Comparison of ENCODE assay signal across 8 mouse cellular contexts in genomic region chr17:34898160-34898586, GRCm38 (mm10). TPM values are rescaled to one million over a fixed set of nuclear protein-coding genes. Genes with fewer than 3 reads are reported as not detected.
DNase-seq lines count a peak whose midpoint lies in the region; ATAC-seq and TF ChIP-seq lines count a peak whose summit lies in the region.

Gene C2, minus strand, starts transcription at chr17:34898265.
Gene Ehmt2, plus strand, starts transcription at chr17:34898469.

- H3K9me3 ChIP-seq in CH12.LX (replicated peaks; ENCODE audit: low read length): peaks cover 5% of the 10 kb centered on the region
- no peaks in the 10 kb centered on the region for H3K9me3 ChIP-seq in forebrain, embryonic 12.5 days
- no peaks in the 10 kb centered on the region for H3K9me3 ChIP-seq in heart, embryonic 16.5 days (replicated peaks; ENCODE audit: control insufficient read depth, low read length)
- no peaks in the 10 kb centered on the region for H3K9me3 ChIP-seq in liver, postnatal 0 days (ENCODE audit: low read length)
- H3K9me3 ChIP-seq in neural tube, embryonic 13.5 days: no peaks in the 10 kb centered on the region

- TF ChIP-seq POLR2A in CH12.LX (IDR thresholded peaks at IDR 0.05; ENCODE audit: low read depth, low read length): peak; percentile 90
- peak; percentile 52 for TF ChIP-seq POLR2A in testis, adult 2 months (IDR thresholded peaks at IDR 0.05; ENCODE audit: control insufficient read depth, low read depth, low read length)

- in situ Hi-C loops in CH12.LX (cut with MboI; ENCODE audit: low pct_ligation_motif_present, low pct_unique_long_range_greater_than_20kb, low sequenced_read_pairs): no loop called here

- H3K4me1 ChIP-seq in CH12.LX (ENCODE audit: control insufficient read depth in 1 of 2, insufficient read depth in 2 of 2): peaks cover 7 to 32% of the 10 kb centered on the region in 2 experiments
- peaks cover 49% of the 10 kb centered on the region for H3K4me1 ChIP-seq in forebrain, embryonic 12.5 days
- peaks cover 22% of the 10 kb centered on the region for H3K4me1 ChIP-seq in heart, embryonic 16.5 days (ENCODE audit: control insufficient read depth, insufficient read depth, low read length)
- H3K4me1 ChIP-seq in liver, postnatal 0 days (ENCODE audit: insufficient read depth): peaks cover 26% of the 10 kb centered on the region
- peaks cover 54% of the 10 kb centered on the region for H3K4me1 ChIP-seq in neural tube, embryonic 13.5 days (replicated peaks)
- peaks cover 23% of the 10 kb centered on the region for H3K4me1 ChIP-seq in testis, adult 2 months (ENCODE audit: control insufficient read depth, insufficient read depth, low read length)

- H3K36me3 ChIP-seq in CH12.LX (replicated peaks in 1 of 2; ENCODE audit: control insufficient read depth in 1 of 2, insufficient read depth in 1 of 2, low read length in 1 of 2): peaks cover 12 to 35% of the 10 kb centered on the region in 2 experiments
- H3K36me3 ChIP-seq in forebrain, embryonic 12.5 days (replicated peaks): peaks cover 30% of the 10 kb centered on the region
- H3K36me3 ChIP-seq in heart, embryonic 16.5 days (ENCODE audit: control insufficient read depth, insufficient read depth): peaks cover 17% of the 10 kb centered on the region
- H3K36me3 ChIP-seq in liver, postnatal 0 days (replicated peaks; ENCODE audit: insufficient read depth, low read length): peaks cover 6% of the 10 kb centered on the region; the same call in 1 of the 2 replicates
- peaks cover 31% of the 10 kb centered on the region for H3K36me3 ChIP-seq in neural tube, embryonic 13.5 days
- peaks cover 3% of the 10 kb centered on the region; the same call in 1 of the 2 replicates for H3K36me3 ChIP-seq in testis, adult 2 months (ENCODE audit: control insufficient read depth, insufficient read depth, low read length)

- ATAC-seq in forebrain, embryonic 12.5 days (ENCODE audit: low FRiP score): peak; percentile 36
- ATAC-seq in heart, embryonic 16.5 days (replicated peaks; ENCODE audit: extremely low read depth, insufficient read depth, low FRiP score): peak; percentile 21
- ATAC-seq in liver, postnatal 0 days: peak; percentile 52
- ATAC-seq in neural tube, embryonic 13.5 days (ENCODE audit: low read depth): peak; percentile 5

- WGBS in forebrain, embryonic 12.5 days: under 1% methylated on average over 36 of the region's 44 CpGs
- WGBS in heart, embryonic 16.5 days: under 1% methylated on average over 30 of the region's 44 CpGs
- under 1% methylated on average over 14 of the region's 44 CpGs for WGBS in liver, postnatal 0 days (ENCODE audit: insufficient replicate concordance)
- under 1% methylated on average over 24 of the region's 44 CpGs for WGBS in neural tube, embryonic 13.5 days

- no peaks in the 10 kb centered on the region for H3K27me3 ChIP-seq in CH12.LX (replicated peaks)
- H3K27me3 ChIP-seq in forebrain, embryonic 12.5 days: no peaks in the 10 kb centered on the region
- no peaks in the 10 kb centered on the region for H3K27me3 ChIP-seq in heart, embryonic 16.5 days (ENCODE audit: control insufficient read depth, insufficient read depth, low read length)
- H3K27me3 ChIP-seq in liver, postnatal 0 days (ENCODE audit: insufficient read depth, low read length): no peaks in the 10 kb centered on the region
- H3K27me3 ChIP-seq in neural tube, embryonic 13.5 days: no peaks in the 10 kb centered on the region
- H3K27me3 ChIP-seq in testis, adult 2 months (ENCODE audit: control insufficient read depth, insufficient read depth, low read length): no peaks in the 10 kb centered on the region

- TF ChIP-seq RAD21 in CH12.LX (IDR thresholded peaks at IDR 0.05; ENCODE audit: low read depth, low read length): no peak

- peak within 1 kb of the TSS; percentile 84 for H3K4me2 ChIP-seq in CH12.LX (ENCODE audit: insufficient read depth, low read depth, poor library complexity, severe bottlenecking)
- peak within 1 kb of the TSS; percentile 98 for H3K4me2 ChIP-seq in forebrain, embryonic 12.5 days
- peak within 1 kb of the TSS; percentile 79 for H3K4me2 ChIP-seq in heart, embryonic 16.5 days (ENCODE audit: low read depth, low read length)
- H3K4me2 ChIP-seq in liver, postnatal 0 days (ENCODE audit: low read depth, low read length): peak within 1 kb of the TSS; percentile 97
- H3K4me2 ChIP-seq in neural tube, embryonic 13.5 days: peak within 1 kb of the TSS; percentile 94

- dilution Hi-C loops in CH12.LX (cut with MboI; ENCODE audit: extremely low pct_ligation_motif_present, extremely low pct_unique_long_range_greater_than_20kb, low sequenced_read_pairs): no loop called here

- no peak for TF ChIP-seq CTCF in CH12.LX (conservative IDR thresholded peaks at IDR 0.05 in 1 of 2, IDR thresholded peaks at IDR 0.05 in 1 of 2; ENCODE audit: low read depth in 2 of 2, low read length in 2 of 2)
- no peak for TF ChIP-seq CTCF in liver, postnatal 0 days (IDR thresholded peaks at IDR 0.05; ENCODE audit: low read depth)
- TF ChIP-seq CTCF in testis, adult 2 months (IDR thresholded peaks at IDR 0.05; ENCODE audit: control insufficient read depth, insufficient read depth, insufficient replicate concordance, low read depth, low read length): no peak

- H3K79me2 ChIP-seq in CH12.LX (replicated peaks; ENCODE audit: control insufficient read depth, extremely low read depth, insufficient read depth, poor library complexity, severe bottlenecking): peaks cover 17% of the 10 kb centered on the region

- no peak for TF ChIP-seq EP300 in CH12.LX (IDR thresholded peaks at IDR 0.05; ENCODE audit: low read length)
- TF ChIP-seq EP300 in liver, postnatal 0 days (IDR thresholded peaks at IDR 0.05; ENCODE audit: low read depth): no peak

- H3K27ac ChIP-seq in CH12.LX (ENCODE audit: insufficient read depth, low read depth): peak within 1 kb of the TSS; percentile 89
- H3K27ac ChIP-seq in forebrain, embryonic 12.5 days: peak within 1 kb of the TSS; percentile 98
- H3K27ac ChIP-seq in heart, embryonic 16.5 days (ENCODE audit: low read length): peak within 1 kb of the TSS; percentile 96
- peak within 1 kb of the TSS; percentile 94 for H3K27ac ChIP-seq in liver, postnatal 0 days (ENCODE audit: low read depth)
- peak within 1 kb of the TSS; percentile 98 for H3K27ac ChIP-seq in neural tube, embryonic 13.5 days (replicated peaks)
- peak within 1 kb of the TSS; percentile 90 for H3K27ac ChIP-seq in testis, adult 2 months (ENCODE audit: control insufficient read depth, insufficient read depth, low read depth, low read length)

- DNase-seq in CH12.LX (ENCODE audit: extremely low read depth): peak; percentile 65
- DNase-seq in c-Kit-positive CD71-positive TER-119-negative erythroid progenitor cells, embryonic 14.5 days (ENCODE audit: low read depth): peak; percentile 60
- peak; percentile 83 to 91 for DNase-seq in kidney, postnatal 4 days
- peak; percentile 83 for DNase-seq in liver, postnatal 0 days

- peak within 1 kb of the TSS; percentile 94 for H3K9ac ChIP-seq in CH12.LX (ENCODE audit: insufficient read depth, low read depth)
- H3K9ac ChIP-seq in forebrain, embryonic 12.5 days: peak within 1 kb of the TSS; percentile 99
- H3K9ac ChIP-seq in heart, embryonic 16.5 days (ENCODE audit: low read length): peak within 1 kb of the TSS; percentile 91
- peak within 1 kb of the TSS; percentile 87 for H3K9ac ChIP-seq in liver, postnatal 0 days (replicated peaks)
- H3K9ac ChIP-seq in neural tube, embryonic 13.5 days: peak within 1 kb of the TSS; percentile 96

- H3K4me3 ChIP-seq in CH12.LX (replicated peaks in 1 of 3; ENCODE audit: low read depth in 2 of 3, low read length in 2 of 3, poor library complexity in 1 of 3): peak within 1 kb of the TSS; percentile 91 to 93 (median 92)
- peak within 1 kb of the TSS; percentile 100 for H3K4me3 ChIP-seq in forebrain, embryonic 12.5 days (replicated peaks)
- peak within 1 kb of the TSS; percentile 91 for H3K4me3 ChIP-seq in heart, embryonic 16.5 days (ENCODE audit: low read length)
- peak within 1 kb of the TSS; percentile 90 for H3K4me3 ChIP-seq in liver, postnatal 0 days (ENCODE audit: low read depth, low read length)
- peak within 1 kb of the TSS; percentile 93 for H3K4me3 ChIP-seq in neural tube, embryonic 13.5 days
- peak within 1 kb of the TSS; percentile 91 for H3K4me3 ChIP-seq in testis, adult 2 months (ENCODE audit: control insufficient read depth, low read depth, low read length)

TF ChIP-seq in CH12.LX, 34 proteins besides CTCF, POLR2A, EP300 and RAD21 (continues in another document):
- no peak for TF ChIP-seq CHD2 (IDR thresholded peaks at IDR 0.05; ENCODE audit: low read length)
- TF ChIP-seq IRF4 (IDR thresholded peaks at IDR 0.05; ENCODE audit: low read depth, low read length): peak; percentile 27; the same call in 1 of the 2 replicates
- TF ChIP-seq KAT2A (IDR thresholded peaks at IDR 0.05; ENCODE audit: insufficient replicate concordance, low read length): no peak
- peak; percentile 55; the same call in 1 of the 2 replicates for TF ChIP-seq MEF2A (IDR thresholded peaks at IDR 0.05; ENCODE audit: borderline replicate concordance, low read depth, low read length)
- no peak for TF ChIP-seq ZMIZ1 (IDR thresholded peaks at IDR 0.05; ENCODE audit: low read depth, low read length)
- peak; percentile 65; the same call in 1 of the 2 replicates for TF ChIP-seq NELFE (IDR thresholded peaks at IDR 0.05; ENCODE audit: low read depth, low read length)
- peak; percentile 88 for TF ChIP-seq USF1 (IDR thresholded peaks at IDR 0.05; ENCODE audit: low read depth, low read length)
- peak; percentile 73; the same call in 1 of the 2 replicates for TF ChIP-seq SIN3A (IDR thresholded peaks at IDR 0.05; ENCODE audit: low read length)
- TF ChIP-seq TCF12 (IDR thresholded peaks at IDR 0.05; ENCODE audit: low read depth, low read length): peak; percentile 56

RNA-seq across cellular contexts. Expression of gene C2, which starts in this region (rescaled TPM):
- total RNA-seq in CH12.LX (2012; rRNA removed): 2.3 and 3.1 TPM in 2 replicates
- 0.69 and 1.3 TPM in 2 replicates for total RNA-seq in CH12.LX (2014; rRNA removed)
- 4.3 and 6.6 TPM in 2 replicates for polyA plus RNA-seq in CH12.LX (2012; ENCODE audit: insufficient read length, low read depth)
- 1.3 and 1.6 TPM in 2 replicates for polyA plus RNA-seq in forebrain, embryonic 12.5 days (2016; fragmentation: Nextera tagmentation; extraction: Ambion mirVana)
- polyA plus RNA-seq in heart, embryonic 16.5 days (2015; fragmentation: Nextera tagmentation; extraction: Ambion mirVana): 2.2 and 2.6 TPM in 2 replicates
- 35.7 and 37.3 TPM in 2 replicates for polyA plus RNA-seq in liver, postnatal 0 days (2015; fragmentation: Nextera tagmentation; extraction: Ambion mirVana)
- polyA plus RNA-seq in neural tube, embryonic 13.5 days (2015; fragmentation: Nextera tagmentation; extraction: Ambion mirVana): 0.99 and 2.1 TPM in 2 replicates
- polyA plus RNA-seq in testis, adult 2 months (2012; rRNA removed): 14.8 and 15.3 TPM in 2 replicates

RNA-seq across cellular contexts. Expression of gene Ehmt2, which starts in this region (rescaled TPM):
- 118 and 150 TPM in 2 replicates for total RNA-seq in CH12.LX (2012; rRNA removed)
- total RNA-seq in CH12.LX (2014; rRNA removed): 68.7 and 73.5 TPM in 2 replicates
- polyA plus RNA-seq in CH12.LX (2012; ENCODE audit: insufficient read length, low read depth): 100 and 113 TPM in 2 replicates
- polyA plus RNA-seq in forebrain, embryonic 12.5 days (2016; fragmentation: Nextera tagmentation; extraction: Ambion mirVana): 111 and 114 TPM in 2 replicates
- 39.5 and 41.5 TPM in 2 replicates for polyA plus RNA-seq in heart, embryonic 16.5 days (2015; fragmentation: Nextera tagmentation; extraction: Ambion mirVana)
- polyA plus RNA-seq in liver, postnatal 0 days (2015; fragmentation: Nextera tagmentation; extraction: Ambion mirVana): 11.1 TPM in 2 replicates
- 86.8 and 88.7 TPM in 2 replicates for polyA plus RNA-seq in neural tube, embryonic 13.5 days (2015; fragmentation: Nextera tagmentation; extraction: Ambion mirVana)
- polyA plus RNA-seq in testis, adult 2 months (2012; rRNA removed): 344 and 384 TPM in 2 replicates

Comparison
In these comparisons a context has a peak if more than half of its experiments do, and no peak if none do; other contexts are left out.
1. Peak in every context shown above with its lines: DNase-seq, ATAC-seq, H3K4me3 ChIP-seq and H3K27ac ChIP-seq.